8 mouse cellular contexts compared by ENCODE assay signal in genomic region chr7:117382006-117382405, GRCm38 (mm10). TPM values are rescaled to one million over a fixed set of nuclear protein-coding genes. Genes with fewer than 3 reads are reported as not detected.
DNase-seq lines count a peak whose midpoint lies in the region; ATAC-seq and TF ChIP-seq lines count a peak whose summit lies in the region.

No protein-coding gene starts in this region.

- no peak for DNase-seq in lung, embryonic 14.5 days
- DNase-seq in lung, postnatal 36 days = no peak
- no peak for DNase-seq in forebrain, embryonic 11.5 days (ENCODE audit: low spot score)
- DNase-seq in limb, embryonic 10.5 days (ENCODE audit: low spot score) = no peak
- DNase-seq in spleen, adult 12 weeks (ENCODE audit: low spot score) = no peak
- no peak for DNase-seq in left cerebral cortex, adult 11 months (ENCODE audit: low spot score)
- DNase-seq in kidney, postnatal 25 days = no peak

- H3K9me3 ChIP-seq in lung, embryonic 14.5 days (ENCODE audit: low read depth, low read length) = no peaks in the 10 kb centered on the region
- no peaks in the 10 kb centered on the region for H3K9me3 ChIP-seq in forebrain, embryonic 11.5 days (ENCODE audit: control insufficient read depth, low read length)
- H3K9me3 ChIP-seq in limb, embryonic 10.5 days (replicated peaks) = no peaks in the 10 kb centered on the region
- H3K9me3 ChIP-seq in neural tube, embryonic 15.5 days (replicated peaks) = no peaks in the 10 kb centered on the region

- peaks cover 5% of the 10 kb centered on the region; the same call in 1 of the 2 replicates for H3K4me1 ChIP-seq in lung, embryonic 14.5 days (ENCODE audit: insufficient read depth)
- 0 out of 2 replicates have a peak, but pooled peaks cover 5% of the 10 kb centered on the region for H3K4me1 ChIP-seq in forebrain, embryonic 11.5 days (replicated peaks; ENCODE audit: control insufficient read depth, insufficient read depth, low read length)
- H3K4me1 ChIP-seq in limb, embryonic 10.5 days = peaks cover 24% of the 10 kb centered on the region
- peaks cover 36% of the 10 kb centered on the region for H3K4me1 ChIP-seq in neural tube, embryonic 15.5 days

- H3K27me3 ChIP-seq in lung, embryonic 14.5 days (ENCODE audit: insufficient read depth, low read length) = peaks cover 19% of the 10 kb centered on the region; the same call in 1 of the 2 replicates
- H3K27me3 ChIP-seq in forebrain, embryonic 11.5 days (ENCODE audit: control insufficient read depth, insufficient read depth, low read length) = no peaks in the 10 kb centered on the region
- peaks cover 28% of the 10 kb centered on the region for H3K27me3 ChIP-seq in limb, embryonic 10.5 days (ENCODE audit: low read depth, poor library complexity, severe bottlenecking)
- H3K27me3 ChIP-seq in neural tube, embryonic 15.5 days (replicated peaks) = peaks cover 10% of the 10 kb centered on the region; the same call in 1 of the 2 replicates

- no peak for TF ChIP-seq CTCF in lung, embryonic 14.5 days (IDR thresholded peaks at IDR 0.05; ENCODE audit: low read depth)

- no peak overlapping the region for H3K27ac ChIP-seq in lung, embryonic 14.5 days (ENCODE audit: low read depth)
- H3K27ac ChIP-seq in forebrain, embryonic 11.5 days (ENCODE audit: low read depth, low read length) = no peak overlapping the region
- H3K27ac ChIP-seq in limb, embryonic 10.5 days = no peak overlapping the region
- H3K27ac ChIP-seq in neural tube, embryonic 15.5 days (replicated peaks) = no peak overlapping the region

- WGBS in lung, embryonic 14.5 days = 34% methylated on average over 2 of the region's 2 CpGs
- WGBS in forebrain, embryonic 11.5 days = 22% methylated on average over 2 of the region's 2 CpGs
- WGBS in limb, embryonic 10.5 days = 40% methylated on average over 2 of the region's 2 CpGs
- 36% methylated on average over 2 of the region's 2 CpGs for WGBS in neural tube, embryonic 15.5 days

- peak overlapping the region; percentile 67 for H3K9ac ChIP-seq in lung, embryonic 14.5 days
- H3K9ac ChIP-seq in forebrain, embryonic 11.5 days (ENCODE audit: low read length) = peak overlapping the region; percentile 89
- peak overlapping the region; percentile 91 for H3K9ac ChIP-seq in neural tube, embryonic 15.5 days (replicated peaks)

- no peak for ATAC-seq in lung, embryonic 14.5 days (ENCODE audit: insufficient read depth)
- ATAC-seq in forebrain, embryonic 11.5 days (replicated peaks; ENCODE audit: low FRiP score) = no peak
- no peak for ATAC-seq in neural tube, embryonic 15.5 days (ENCODE audit: low FRiP score)

- H3K36me3 ChIP-seq in lung, embryonic 14.5 days (ENCODE audit: insufficient read depth) = no peaks in the 10 kb centered on the region
- no peaks in the 10 kb centered on the region; the same call in 1 of the 2 replicates for H3K36me3 ChIP-seq in forebrain, embryonic 11.5 days (ENCODE audit: control insufficient read depth, insufficient read depth, low read length)
- H3K36me3 ChIP-seq in limb, embryonic 10.5 days = no peaks in the 10 kb centered on the region
- H3K36me3 ChIP-seq in neural tube, embryonic 15.5 days = no peaks in the 10 kb centered on the region

- H3K4me2 ChIP-seq in lung, embryonic 14.5 days = peak overlapping the region; percentile 90
- peak overlapping the region; percentile 78 for H3K4me2 ChIP-seq in forebrain, embryonic 11.5 days (ENCODE audit: low read depth, low read length, severe bottlenecking)
- H3K4me2 ChIP-seq in neural tube, embryonic 15.5 days = peak overlapping the region; percentile 86

- H3K4me3 ChIP-seq in lung, embryonic 14.5 days (ENCODE audit: low read depth, low read length) = peak overlapping the region; percentile 73
- peak overlapping the region; percentile 84 for H3K4me3 ChIP-seq in forebrain, embryonic 11.5 days (ENCODE audit: low read depth, low read length)
- H3K4me3 ChIP-seq in limb, embryonic 10.5 days = peak overlapping the region; percentile 75
- H3K4me3 ChIP-seq in neural tube, embryonic 15.5 days (replicated peaks) = peak overlapping the region; percentile 83

RNA-seq across cellular contexts. Expression of gene Xylt1, which starts 1.2 kb away (rescaled TPM):
- 1.0 and 1.3 TPM in 2 replicates for polyA plus RNA-seq in lung, embryonic 14.5 days (2014; fragmentation: Nextera tagmentation; extraction: Ambion mirVana)
- polyA plus RNA-seq in forebrain, embryonic 11.5 days (2014; fragmentation: Nextera tagmentation; extraction: Ambion mirVana) = 4.6 TPM in 2 replicates
- polyA plus RNA-seq in limb, embryonic 10.5 days (2016; fragmentation: Nextera tagmentation; extraction: Ambion mirVana) = 0.91 and 0.95 TPM in 2 replicates
- 2.1 and 2.3 TPM in 2 replicates for polyA plus RNA-seq in neural tube, embryonic 15.5 days (2015; fragmentation: Nextera tagmentation; extraction: Ambion mirVana)
